Mouse (Mus musculus) layer of hippocampus, postnatal 14 days (tissue): Measurements from ENCODE around the gene Gm7879. TPM values are rescaled to one million over a fixed set of nuclear protein-coding genes. Genes with fewer than 3 reads are reported as not detected.

Experiments
- DNase-seq, 2 experiments: peaks; one replicate each; pipeline ENCODE4 v3.0.0; 2021 to 2022; ENCODE audit warnings: low spot score in 2 of 2, mixed read lengths in 1 of 2
- total RNA-seq, 2 experiments: library from RNA; stranded (reverse); gene quantifications; 2 replicates each; pipeline ENCODE4 v1.2.3; 2021

Gm7879 gene
- total RNA-seq, 2 experiments from 2014 or later, result 12.0 to 12.6 TPM

DNA sequence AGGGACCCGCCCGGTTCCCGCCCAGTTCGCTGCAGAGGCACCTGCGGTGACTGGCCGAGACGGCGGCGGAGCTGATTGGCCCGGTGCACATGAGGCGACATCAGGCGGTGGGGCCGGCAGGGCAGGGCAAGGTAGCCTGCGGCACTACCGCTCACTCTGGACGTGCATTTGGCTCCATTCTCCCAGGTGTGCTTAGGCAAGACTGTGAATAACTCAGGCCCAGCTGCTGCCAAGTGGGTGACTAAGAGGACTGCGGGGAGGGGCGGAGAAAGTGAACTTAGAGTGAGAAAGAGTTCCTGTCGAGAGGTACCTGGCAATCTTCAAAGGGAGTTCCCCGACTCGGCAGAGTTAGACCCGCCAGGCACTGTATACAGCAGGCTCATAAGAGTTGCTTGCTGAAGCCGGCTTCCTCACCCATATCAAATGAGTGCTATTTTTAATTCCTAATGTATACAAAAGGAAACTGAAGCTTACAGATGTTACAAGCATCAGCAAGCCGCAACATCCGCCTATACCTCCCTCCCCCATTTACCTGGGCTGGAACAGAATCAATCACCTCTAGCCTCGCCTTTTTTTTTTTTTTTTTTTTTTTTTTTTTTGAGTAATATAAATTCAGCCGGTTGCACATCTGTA lies 35.3 kb downstream of the Gm7879 start:
- DNase-seq, result no peak

GRCm38 (mm10) chr5:43948748-43949275 lies 35.9 kb downstream of the Gm7879 start:
- DNase-seq, result no peak

DNA sequence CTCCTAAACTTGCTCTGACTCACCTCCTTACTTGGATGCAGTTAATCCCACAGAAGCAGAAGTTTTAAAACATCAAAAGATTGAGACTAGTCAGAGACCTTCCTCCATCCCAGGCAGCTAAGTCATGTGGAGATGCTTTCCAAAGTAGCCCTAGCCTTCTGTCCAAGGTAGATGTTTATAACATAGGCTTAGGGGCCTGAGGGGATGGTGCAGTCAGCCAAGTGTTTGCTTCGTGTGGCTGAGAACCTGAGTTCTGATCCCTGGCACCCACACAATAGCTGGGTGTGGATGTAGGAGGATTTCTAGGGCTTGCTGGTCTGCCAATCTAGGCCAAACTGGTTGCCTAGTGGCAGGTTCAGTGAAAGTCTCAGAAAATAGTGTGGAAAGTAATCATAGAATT lies 40.3 kb downstream of the Gm7879 start:
- no peak for DNase-seq

GRCm38 (mm10) chr5:43959884-43960440 lies 47.0 kb downstream of the Gm7879 start:
- no peak for DNase-seq

DNA sequence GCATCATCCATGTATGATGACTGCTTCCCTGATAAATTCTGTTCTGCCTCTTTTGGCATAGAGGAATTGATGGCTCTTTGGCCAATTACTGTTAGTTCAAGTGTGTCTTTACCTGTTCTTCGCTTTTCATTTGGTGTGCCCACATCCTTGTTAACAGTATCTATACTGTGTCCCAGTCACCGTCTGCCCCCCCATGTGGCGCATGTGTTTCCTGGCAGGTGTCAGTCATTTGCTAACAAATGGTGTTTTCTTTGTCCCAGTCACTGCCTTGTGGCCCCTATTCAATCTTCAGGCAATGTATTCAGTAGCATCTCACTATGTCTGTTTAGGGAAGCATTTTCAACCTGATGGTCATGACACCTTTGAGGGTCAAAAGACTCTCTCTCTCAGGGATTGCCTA lies 48.1 kb downstream of the Gm7879 start:
- DNase-seq, result no peak

Other genes with a start within 250 kb of the Gm7879 start
- gene Bst1, start 94.3 kb upstream of the Gm7879 start, total RNA-seq, result under 1 TPM; 0.17 to 0.28 TPM
- 10 to 100 TPM; 76.8 to 85.7 TPM for gene Fbxl5, start 91.5 kb upstream of the Gm7879 start, total RNA-seq
- gene Cd38, start 44.6 kb upstream of the Gm7879 start, total RNA-seq, result 10 to 100 TPM; 13.2 to 14.4 TPM
- 1 to 10 TPM; 1.3 to 1.8 TPM for gene Fgfbp1, start 68.6 kb downstream of the Gm7879 start, total RNA-seq
- gene Prom1, start 188.9 kb downstream of the Gm7879 start, total RNA-seq, result 10 to 100 TPM; 23.7 to 25.0 TPM